Mouse (Mus musculus) MEL (cell line): ENCODE measurements around the gene Gtpbp8. TPM values are rescaled to one million over a fixed set of nuclear protein-coding genes. Genes with fewer than 3 reads are reported as not detected.

Experiments used
- DNase-seq: peaks from one replicate; pipeline ENCODE4 v3.0.0; 2011; ENCODE audit warnings: low read depth, low spot score
- H3K27ac ChIP-seq: 2 replicates; pipeline ENCODE4 v1.5.1; 2012; ENCODE audit warnings: low read depth, mild to moderate bottlenecking, control low read depth, low read length, moderate library complexity; ENCODE audit not compliant: control insufficient read depth
- H3K27me3 ChIP-seq, 2 experiments: fragments of 150-350 bp in 1 of 2; sonication (generic) in 1 of 2; 2 replicates each; pipeline ENCODE4 v1.6.1; 2012; ENCODE audit warnings: low read length in 2 of 2, mild to moderate bottlenecking in 2 of 2, improper control_type of control experiment in 1 of 2, moderate library complexity in 1 of 2; ENCODE audit not compliant: insufficient read depth in 2 of 2, control insufficient read depth in 1 of 2
- H3K36me3 ChIP-seq, 2 experiments: 2 replicates each; pipeline ENCODE4 v1.6.1; 2012 to 2014; ENCODE audit warnings: low read length in 2 of 2, improper control_type of control experiment in 1 of 2, inconsistent platforms in 1 of 2, mild to moderate bottlenecking in 1 of 2; ENCODE audit not compliant: insufficient read depth in 2 of 2, control insufficient read depth in 1 of 2
- H3K4me1 ChIP-seq, 2 experiments: fragments of 150-350 bp in 1 of 2; sonication (generic) in 1 of 2; 2 replicates each; pipeline ENCODE4 v1.6.1; 2012; ENCODE audit warnings: low read length in 2 of 2, improper control_type of control experiment in 1 of 2, mild to moderate bottlenecking in 1 of 2; ENCODE audit not compliant: insufficient read depth in 2 of 2, control insufficient read depth in 1 of 2
- H3K4me3 ChIP-seq, 2 experiments: fragments of 150-350 bp in 1 of 2; sonication (generic) in 1 of 2; 2 replicates each; pipeline ENCODE4 v1.5.1; 2012; ENCODE audit warnings: low read depth in 2 of 2, low read length in 2 of 2, mild to moderate bottlenecking in 2 of 2, moderate library complexity in 2 of 2, control low read depth in 1 of 2, improper control_type of control experiment in 1 of 2; ENCODE audit not compliant: control insufficient read depth in 1 of 2, insufficient read depth in 1 of 2
- H3K79me2 ChIP-seq: 2 replicates; pipeline ENCODE4 v1.6.1; 2012; ENCODE audit warnings: mild to moderate bottlenecking, low read length, moderate library complexity; ENCODE audit not compliant: control insufficient read depth, poor library complexity, insufficient read depth
- H3K9ac ChIP-seq: 2 replicates; pipeline ENCODE4 v1.6.1; 2012; ENCODE audit warnings: low read depth, mild to moderate bottlenecking, control low read depth, low read length, moderate library complexity; ENCODE audit not compliant: control insufficient read depth, poor library complexity, severe bottlenecking
- H3K9me3 ChIP-seq: fragments of 150-350 bp; sonication (generic); replicated peaks from 2 replicates; pipeline ENCODE4 v1.6.1; 2012; ENCODE audit warnings: mild to moderate bottlenecking, low read length, improper control_type of control experiment, moderate library complexity; ENCODE audit not compliant: insufficient read depth
- CHD1 ChIP-seq: IDR thresholded peaks from 2 replicates; pipeline ENCODE4 v1.6.1; 2012; ENCODE audit warnings: low read depth, mild to moderate bottlenecking, inconsistent platforms, low read length, improper control_type of control experiment
- CTCF ChIP-seq, 3 experiments: IDR thresholded peaks in 2 of 3; conservative IDR thresholded peaks in 1 of 3; 2 replicates each; pipeline ENCODE4 v1.5.1; 2011 to 2012; ENCODE audit warnings: low read length in 3 of 3, low read depth in 2 of 3, mild to moderate bottlenecking in 2 of 3, improper control_type of control experiment in 1 of 3, inconsistent platforms in 1 of 3, mixed read lengths in 1 of 3, moderate library complexity in 1 of 3; ENCODE audit not compliant: control insufficient read depth in 1 of 3, insufficient read depth in 1 of 3, poor library complexity in 1 of 3, severe bottlenecking in 1 of 3
- E2F4 ChIP-seq: IDR thresholded peaks from 2 replicates; pipeline ENCODE4 v1.6.1; 2011; ENCODE audit warnings: low read depth, low read length, improper control_type of control experiment, borderline replicate concordance
- ELF1 ChIP-seq: IDR thresholded peaks from 2 replicates; pipeline ENCODE4 v1.6.1; 2014; ENCODE audit warnings: low read depth, mild to moderate bottlenecking, inconsistent platforms, low read length, improper control_type of control experiment, moderate library complexity
- EP300 ChIP-seq, 2 experiments: IDR thresholded peaks; 2 replicates each; pipeline ENCODE4 v1.6.1; 2011; ENCODE audit warnings: improper control_type of control experiment in 2 of 2, low read length in 2 of 2, low read depth in 1 of 2, mild to moderate bottlenecking in 1 of 2
- GABPA ChIP-seq: IDR thresholded peaks from 2 replicates; pipeline ENCODE4 v1.6.1; 2012; ENCODE audit warnings: low read depth, mild to moderate bottlenecking, inconsistent platforms, low read length, improper control_type of control experiment, moderate library complexity
- GATA1 ChIP-seq: IDR thresholded peaks from 2 replicates; pipeline ENCODE4 v1.6.1; 2011; ENCODE audit warnings: low read depth, low read length, improper control_type of control experiment
- MAX ChIP-seq: IDR thresholded peaks from 2 replicates; pipeline ENCODE4 v1.6.1; 2011; ENCODE audit warnings: low read length, improper control_type of control experiment
- MAZ ChIP-seq: IDR thresholded peaks from 2 replicates; pipeline ENCODE4 v1.6.1; 2012; ENCODE audit warnings: low read depth, mild to moderate bottlenecking, inconsistent platforms, low read length, improper control_type of control experiment
- MEF2A ChIP-seq: IDR thresholded peaks from 2 replicates; pipeline ENCODE4 v1.6.1; 2014; ENCODE audit warnings: low read depth, mild to moderate bottlenecking, inconsistent platforms, low read length, improper control_type of control experiment; ENCODE audit not compliant: poor library complexity, insufficient replicate concordance, severe bottlenecking; ENCODE audit errors: extremely low read depth
- MYB ChIP-seq: IDR thresholded peaks from 2 replicates; pipeline ENCODE4 v1.6.1; 2011; ENCODE audit warnings: mild to moderate bottlenecking, low read depth, low read length, improper control_type of control experiment
- MYC ChIP-seq: IDR thresholded peaks from 2 replicates; pipeline ENCODE4 v1.6.1; 2011; ENCODE audit warnings: low read depth, mild to moderate bottlenecking, low read length, improper control_type of control experiment, moderate library complexity
- NELFE ChIP-seq: IDR thresholded peaks from 2 replicates; pipeline ENCODE4 v1.6.1; 2011; ENCODE audit warnings: low read depth, low read length, improper control_type of control experiment
- NRF1 ChIP-seq: IDR thresholded peaks from 2 replicates; pipeline ENCODE4 v1.6.1; 2014; ENCODE audit warnings: low read depth, mild to moderate bottlenecking, inconsistent platforms, low read length, improper control_type of control experiment, moderate library complexity; ENCODE audit not compliant: poor library complexity, insufficient read depth, severe bottlenecking
- POLR2A ChIP-seq, 2 experiments: IDR thresholded peaks; 2 replicates each; pipeline ENCODE4 v1.6.1; 2011 to 2012; ENCODE audit warnings: low read length in 2 of 2, mild to moderate bottlenecking in 2 of 2, control low read depth in 1 of 2, improper control_type of control experiment in 1 of 2, low read depth in 1 of 2, moderate library complexity in 1 of 2; ENCODE audit not compliant: control insufficient read depth in 1 of 2, insufficient read depth in 1 of 2, poor library complexity in 1 of 2
- POLR2AphosphoS2 ChIP-seq: IDR thresholded peaks from 2 replicates; pipeline ENCODE4 v1.6.1; 2011; ENCODE audit warnings: low read length, improper control_type of control experiment
- RAD21 ChIP-seq: IDR thresholded peaks from 2 replicates; pipeline ENCODE4 v1.6.1; 2011; ENCODE audit warnings: mild to moderate bottlenecking, low read depth, low read length, improper control_type of control experiment
- RCOR1 ChIP-seq: IDR thresholded peaks from 2 replicates; pipeline ENCODE4 v1.6.1; 2012; ENCODE audit warnings: low read depth, mild to moderate bottlenecking, inconsistent platforms, low read length, improper control_type of control experiment
- SIN3A ChIP-seq: IDR thresholded peaks from 2 replicates; pipeline ENCODE4 v1.6.1; 2012; ENCODE audit warnings: low read length, improper control_type of control experiment, inconsistent platforms
- SMC3 ChIP-seq: IDR thresholded peaks from 2 replicates; pipeline ENCODE4 v1.6.1; 2011; ENCODE audit warnings: low read depth, low read length, improper control_type of control experiment
- TAL1 ChIP-seq: IDR thresholded peaks from 2 replicates; pipeline ENCODE4 v1.6.1; 2012; ENCODE audit warnings: mild to moderate bottlenecking, inconsistent platforms, low read length, moderate library complexity, mixed read lengths
- TCF12 ChIP-seq: IDR thresholded peaks from 2 replicates; pipeline ENCODE4 v1.6.1; 2014; ENCODE audit warnings: low read depth, mild to moderate bottlenecking, inconsistent platforms, low read length, improper control_type of control experiment, moderate library complexity
- USF1 ChIP-seq: IDR thresholded peaks from 2 replicates; pipeline ENCODE4 v1.6.1; 2014; ENCODE audit warnings: low read depth, mild to moderate bottlenecking, inconsistent platforms, low read length, improper control_type of control experiment, moderate library complexity
- ZC3H11A ChIP-seq: IDR thresholded peaks from 2 replicates; pipeline ENCODE4 v1.6.1; 2012; ENCODE audit warnings: low read depth, mild to moderate bottlenecking, inconsistent platforms, low read length, improper control_type of control experiment
- ZNF384 ChIP-seq: IDR thresholded peaks from 2 replicates; pipeline ENCODE4 v1.6.1; 2012; ENCODE audit warnings: low read depth, mild to moderate bottlenecking, inconsistent platforms, low read length, improper control_type of control experiment
- polyA plus RNA-seq, 2 experiments: library from polyadenylated mRNA; stranded (reverse) in 1 of 2; unstranded in 1 of 2; fragments of >175 nt in 1 of 2; fragments of >200 nt in 1 of 2; gene quantifications; 2 replicates each; pipeline versions ENCODE4 v1.2.1 to v1.2.4; 2012; ENCODE audit warnings: low replicate concordance in 2 of 2, low read depth in 1 of 2; ENCODE audit not compliant: insufficient read length in 2 of 2, insufficient read depth in 1 of 2, missing spikeins in 1 of 2
- total RNA-seq: library from RNA; depleted of rRNA; stranded (reverse); fragments of 300-350 nt; gene quantifications from 2 replicates; pipeline ENCODE4 v1.2.3, GENCODE M21; 2012

The Gtpbp8 gene
- total and polyA plus RNA-seq, 3 experiments: 10.7 to 14.4 TPM; not detected in 1

DNA sequence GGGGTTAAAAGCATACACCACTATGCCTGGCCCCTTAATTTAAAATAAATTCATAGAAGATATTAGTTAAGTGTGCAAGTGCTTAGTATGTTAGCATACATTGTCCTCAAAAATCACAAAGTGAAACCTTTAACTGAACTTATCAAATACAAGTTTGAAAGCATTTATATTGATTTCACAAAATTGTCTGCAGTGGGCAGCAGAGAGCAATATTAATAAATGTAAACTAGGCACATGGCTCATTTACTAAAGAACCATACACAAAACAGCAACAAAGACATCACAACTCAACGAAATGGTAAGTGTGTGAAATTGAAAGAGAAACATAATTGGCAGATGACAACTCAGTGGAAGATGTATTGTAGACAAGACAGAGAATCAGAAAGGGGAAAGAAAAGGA, 15.6 kb upstream of the Gtpbp8 start:
- H3K4me3 ChIP-seq: no peak overlapping the region
- H3K9me3 ChIP-seq: no peaks in the 10 kb centered on the region
- TF ChIP-seq EP300 (IDR thresholded peaks at IDR 0.05; ENCODE audit: low read depth in 1 of 2, low read length in 2 of 2) (no peak), SMC3 (peak; percentile 94), TCF12 (no peak), MYC (peak; percentile 91), CTCF (IDR thresholded peaks at IDR 0.05 in 2 of 3, conservative IDR thresholded peaks at IDR 0.05 in 1 of 3; ENCODE audit: control insufficient read depth in 1 of 3, insufficient read depth in 1 of 3, low read depth in 2 of 3, low read length in 3 of 3, poor library complexity in 1 of 3, severe bottlenecking in 1 of 3) (peak; percentile 30 to 76 (median 42); a peak in 5 of 6 replicates), MAX (no peak), ZC3H11A (peak; percentile 68), RAD21 (peak; percentile 86)
- TF ChIP-seq, all 39 proteins: peak for 5
- H3K79me2 ChIP-seq: no peaks in the 10 kb centered on the region
- DNase-seq: peak; percentile 60
- H3K27ac ChIP-seq: no peak overlapping the region
- no peaks in the 10 kb centered on the region for H3K27me3 ChIP-seq
- H3K4me1 ChIP-seq: peaks cover 0 to 6% of the 10 kb centered on the region in 2 experiments; a peak in 1 of 4 replicates
- no peak overlapping the region for H3K9ac ChIP-seq
- peaks cover 0 to 9% of the 10 kb centered on the region in 2 experiments; a peak in 2 of 4 replicates for H3K36me3 ChIP-seq

DNA sequence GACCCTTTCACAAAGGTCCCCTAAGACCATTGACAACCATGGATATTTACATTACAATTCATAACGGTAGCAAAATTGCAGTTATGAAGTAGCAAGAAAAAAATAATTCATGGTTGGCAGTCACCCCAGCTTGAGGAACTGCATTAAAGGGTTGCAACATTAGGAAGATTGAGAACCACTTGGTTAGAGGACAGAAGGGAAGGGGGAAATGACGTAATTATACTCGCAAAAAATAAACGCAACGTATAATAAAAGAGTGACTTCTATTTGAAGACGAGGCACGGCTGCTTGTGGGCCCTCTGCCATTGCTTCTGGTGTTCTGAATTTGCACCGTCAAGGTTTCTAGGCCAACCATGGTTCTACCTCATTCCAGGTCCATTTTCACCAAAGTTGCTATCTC, 11.5 kb upstream of the Gtpbp8 start:
- no peaks in the 10 kb centered on the region for H3K9me3 ChIP-seq
- H3K4me3 ChIP-seq: no peak overlapping the region
- no peak for TF ChIP-seq POLR2A (IDR thresholded peaks at IDR 0.05; ENCODE audit: control insufficient read depth in 1 of 2, insufficient read depth in 1 of 2, low read depth in 1 of 2, low read length in 2 of 2, poor library complexity in 1 of 2)
- TF ChIP-seq SIN3A: no peak
- TF ChIP-seq POLR2AphosphoS2: no peak
- TF ChIP-seq GATA1: no peak
- no peak for TF ChIP-seq EP300 (IDR thresholded peaks at IDR 0.05; ENCODE audit: low read depth in 1 of 2, low read length in 2 of 2)
- TF ChIP-seq RCOR1: no peak
- no peak for TF ChIP-seq E2F4
- TF ChIP-seq TAL1: no peak
- no peak for TF ChIP-seq USF1
- TF ChIP-seq ELF1: no peak
- no peak for TF ChIP-seq GABPA
- TF ChIP-seq ZC3H11A: no peak
- TF ChIP-seq NELFE: no peak
- no peak for TF ChIP-seq MAZ
- TF ChIP-seq MEF2A: no peak
- TF ChIP-seq ZNF384: no peak
- no peak for TF ChIP-seq NRF1
- no peak for TF ChIP-seq MYB
- no peak for TF ChIP-seq CHD1
- no peak for TF ChIP-seq SMC3
- DNase-seq: no peak
- H3K27ac ChIP-seq: no peak overlapping the region
- H3K9ac ChIP-seq: no peak overlapping the region
- H3K36me3 ChIP-seq: peaks cover 0 to 8% of the 10 kb centered on the region in 2 experiments; a peak in 2 of 4 replicates
- no peaks in the 10 kb centered on the region for H3K27me3 ChIP-seq
- no peaks in the 10 kb centered on the region for H3K79me2 ChIP-seq
- H3K4me1 ChIP-seq: peaks cover 0 to 6% of the 10 kb centered on the region in 2 experiments; a peak in 2 of 4 replicates
